Mouse (Mus musculus): Measurements from ENCODE around the gene Nr5a1. TPM values are rescaled to one million over a fixed set of nuclear protein-coding genes. Genes with fewer than 3 reads are reported as not detected.

Gene Nr5a1
- total and polyA plus RNA-seq, 3 experiments: 0.04 TPM; not detected in 2

- DNase-seq (ENCODE audit: extremely low read depth): no peak
- no peak overlapping the region for H3K27ac ChIP-seq (ENCODE audit: insufficient read depth, low read depth)
- H3K36me3 ChIP-seq (replicated peaks in 1 of 2; ENCODE audit: control insufficient read depth in 1 of 2, insufficient read depth in 1 of 2, low read length in 1 of 2): no peaks in the 10 kb centered on the region
- H3K27me3 ChIP-seq (replicated peaks): peaks cover 24% of the 10 kb centered on the region
- H3K9me3 ChIP-seq (replicated peaks; ENCODE audit: low read length): peaks cover 25% of the 10 kb centered on the region
- H3K4me3 ChIP-seq (replicated peaks in 1 of 3; ENCODE audit: low read depth in 2 of 3, low read length in 2 of 3, poor library complexity in 1 of 3): no peak overlapping the region
- dilution Hi-C loops (cut with MboI; ENCODE audit: extremely low pct_ligation_motif_present, extremely low pct_unique_long_range_greater_than_20kb, low sequenced_read_pairs): no loop called here
- in situ Hi-C loops (cut with MboI; ENCODE audit: low pct_ligation_motif_present, low pct_unique_long_range_greater_than_20kb, low sequenced_read_pairs): no loop called here
- TF ChIP-seq E2F4 (IDR thresholded peaks at IDR 0.05; ENCODE audit: insufficient replicate concordance, low read depth, low read length): no peak
- no peak for TF ChIP-seq TCF12 (IDR thresholded peaks at IDR 0.05; ENCODE audit: low read depth, low read length)
- no peak for TF ChIP-seq JUN (IDR thresholded peaks at IDR 0.05; ENCODE audit: insufficient read depth, low read depth, low read length)
- no peak overlapping the region for H3K9ac ChIP-seq (ENCODE audit: insufficient read depth, low read depth)
- no peaks in the 10 kb centered on the region for H3K79me2 ChIP-seq (replicated peaks; ENCODE audit: control insufficient read depth, extremely low read depth, insufficient read depth, poor library complexity, severe bottlenecking)
- no peaks in the 10 kb centered on the region for H3K4me1 ChIP-seq (ENCODE audit: control insufficient read depth in 1 of 2, insufficient read depth in 2 of 2)
- no peak overlapping the region for H3K4me2 ChIP-seq (ENCODE audit: insufficient read depth, low read depth, poor library complexity, severe bottlenecking)
Measured at GRCm38 (mm10) chr2:38711421-38711861, 2.9 kb downstream of the Nr5a1 start.

GRCm38 (mm10) chr2:38710304-38711241, 3.8 kb downstream of the Nr5a1 start:
- Histone ChIP-seq H3K9ac (ENCODE audit: insufficient read depth, low read depth) (no peak overlapping the region), H3K9me3 (replicated peaks; ENCODE audit: low read length) (peaks cover 25% of the 10 kb centered on the region), H3K4me1 (ENCODE audit: control insufficient read depth in 1 of 2, insufficient read depth in 2 of 2) (no peaks in the 10 kb centered on the region), H3K4me3 (replicated peaks in 1 of 3; ENCODE audit: low read depth in 2 of 3, low read length in 2 of 3, poor library complexity in 1 of 3) (no peak overlapping the region), H3K36me3 (replicated peaks in 1 of 2; ENCODE audit: control insufficient read depth in 1 of 2, insufficient read depth in 1 of 2, low read length in 1 of 2) (no peaks in the 10 kb centered on the region), H3K79me2 (replicated peaks; ENCODE audit: control insufficient read depth, extremely low read depth, insufficient read depth, poor library complexity, severe bottlenecking) (no peaks in the 10 kb centered on the region), H3K27ac (ENCODE audit: insufficient read depth, low read depth) (no peak overlapping the region), H3K27me3 (replicated peaks) (peaks cover 32% of the 10 kb centered on the region), H3K4me2 (ENCODE audit: insufficient read depth, low read depth, poor library complexity, severe bottlenecking) (no peak overlapping the region)
- TF ChIP-seq SIN3A (IDR thresholded peaks at IDR 0.05; ENCODE audit: low read length): no peak
- no peak for TF ChIP-seq CTCF (conservative IDR thresholded peaks at IDR 0.05 in 1 of 2, IDR thresholded peaks at IDR 0.05 in 1 of 2; ENCODE audit: low read depth in 2 of 2, low read length in 2 of 2)
- no peak for TF ChIP-seq IRF4 (IDR thresholded peaks at IDR 0.05; ENCODE audit: low read depth, low read length)
- no peak for TF ChIP-seq ZKSCAN1 (IDR thresholded peaks at IDR 0.05; ENCODE audit: borderline replicate concordance, low read depth, low read length)
- no peak for TF ChIP-seq RAD21 (IDR thresholded peaks at IDR 0.05; ENCODE audit: low read depth, low read length)
- no peak for TF ChIP-seq MAZ (IDR thresholded peaks at IDR 0.05; ENCODE audit: low read depth, low read length)
- no peak for TF ChIP-seq NRF1 (IDR thresholded peaks at IDR 0.05; ENCODE audit: low read depth, low read length)
- no peak for TF ChIP-seq KAT2A (IDR thresholded peaks at IDR 0.05; ENCODE audit: insufficient replicate concordance, low read length)
- no peak for TF ChIP-seq MAFK (IDR thresholded peaks at IDR 0.05; ENCODE audit: insufficient replicate concordance, low read length)
- TF ChIP-seq MXI1 (IDR thresholded peaks at IDR 0.05; ENCODE audit: low read depth, low read length): no peak
- no peak for TF ChIP-seq ETS1 (conservative IDR thresholded peaks at IDR 0.05; ENCODE audit: low read depth, low read length)
- no peak for TF ChIP-seq JUND (conservative IDR thresholded peaks at IDR 0.05; ENCODE audit: low read depth, low read length)
- no peak for TF ChIP-seq UBTF (IDR thresholded peaks at IDR 0.05; ENCODE audit: low read depth, low read length)
- no peak for DNase-seq (ENCODE audit: extremely low read depth)
- in situ Hi-C loops (cut with MboI; ENCODE audit: low pct_ligation_motif_present, low pct_unique_long_range_greater_than_20kb, low sequenced_read_pairs): no loop called here
- dilution Hi-C loops (cut with MboI; ENCODE audit: extremely low pct_ligation_motif_present, extremely low pct_unique_long_range_greater_than_20kb, low sequenced_read_pairs): no loop called here
